In genomic region chr9:44768029-44768394, GRCm38 (mm10) we compare ENCODE assay signal across 9 mouse cellular contexts. TPM values are rescaled to one million over a fixed set of nuclear protein-coding genes. Genes with fewer than 3 reads are reported as not detected.
DNase-seq lines count a peak whose midpoint lies in the region; ATAC-seq and TF ChIP-seq lines count a peak whose summit lies in the region.
"Not testable (repeated sequence)": the region's sequence is repeated elsewhere in the genome, so short reads cannot be mapped to it uniquely, and the experiment has no call there.
"Had no signal": no experiment of that assay in that cellular context is flagged by ENCODE, and none has a peak within 500 bp of the region (broad histone marks: within the 10 kb centered on the region; RNA-seq: fewer than 3 reads in every experiment).

No protein-coding gene starts in this region.

- WGBS in embryonic facial prominence, embryonic 11.5 days = 39% methylated on average over 7 of the region's 9 CpGs
- 49% methylated on average over 7 of the region's 9 CpGs for WGBS in hindbrain, embryonic 14.5 days
- 39% methylated on average over 7 of the region's 9 CpGs for WGBS in kidney, postnatal 0 days
- WGBS in liver, embryonic 15.5 days (ENCODE audit: insufficient replicate concordance) = 35% methylated on average over 8 of the region's 9 CpGs
- 36% methylated on average over 9 of the region's 9 CpGs for WGBS in midbrain, embryonic 15.5 days
- 33% methylated on average over 9 of the region's 9 CpGs for WGBS in stomach, embryonic 15.5 days

- not testable (repeated sequence) for H3K36me3 ChIP-seq in E14TG2a.4 (ENCODE audit: insufficient read depth, low read length); embryonic facial prominence, embryonic 11.5 days (replicated peaks; ENCODE audit: control insufficient read depth, insufficient read depth, low read depth, low read length); hindbrain, embryonic 14.5 days (replicated peaks; ENCODE audit: control insufficient read depth, insufficient read depth); kidney, postnatal 0 days (ENCODE audit: insufficient read depth, low read length); liver, embryonic 15.5 days (replicated peaks); midbrain, embryonic 15.5 days (replicated peaks); stomach, embryonic 15.5 days

- not testable (repeated sequence) for H3K9me3 ChIP-seq in E14TG2a.4 (ENCODE audit: low read length); embryonic facial prominence, embryonic 11.5 days (replicated peaks; ENCODE audit: control insufficient read depth, low read length); hindbrain, embryonic 14.5 days (ENCODE audit: control insufficient read depth, low read length); kidney, postnatal 0 days (replicated peaks; ENCODE audit: low read length); liver, embryonic 15.5 days (replicated peaks); midbrain, embryonic 15.5 days; stomach, embryonic 15.5 days

- not testable (repeated sequence) for ATAC-seq in embryonic facial prominence, embryonic 11.5 days (replicated peaks; ENCODE audit: insufficient number of reproducible peaks, low FRiP score, low TSS enrichment, low read depth); hindbrain, embryonic 14.5 days (ENCODE audit: low FRiP score); kidney, postnatal 0 days (replicated peaks; ENCODE audit: low FRiP score, low read depth); midbrain, embryonic 15.5 days (replicated peaks); stomach, embryonic 15.5 days (ENCODE audit: insufficient read depth, low FRiP score, low read depth)
- peak; percentile 8; the same call in 1 of the 2 replicates for ATAC-seq in liver, embryonic 15.5 days (ENCODE audit: insufficient read depth)

- TF ChIP-seq CTCF in E14TG2a.4 (conservative IDR thresholded peaks at IDR 0.05; ENCODE audit: low read length); kidney, postnatal 0 days (IDR thresholded peaks at IDR 0.05; ENCODE audit: low read depth): not testable (repeated sequence)
- TF ChIP-seq CTCF in gastrocnemius, adult 2 months (IDR thresholded peaks at IDR 0.05) = 0 out of 2 replicates have a peak, but pooled peaks have one; percentile 7

- not testable (repeated sequence) for DNase-seq in embryonic facial prominence, embryonic 11.5 days (ENCODE audit: low spot score); gastrocnemius, adult 2 months; hindbrain, embryonic 14.5 days (ENCODE audit: low spot score); kidney, postnatal 0 days (ENCODE audit: low spot score)

- intact Hi-C loops in gastrocnemius, adult 2 months (cut with DNase I) = not testable (repeated sequence)

- peaks cover 34% of the 10 kb centered on the region for H3K4me1 ChIP-seq in E14TG2a.4 (replicated peaks; ENCODE audit: low read depth, low read length)
- H3K4me1 ChIP-seq in embryonic facial prominence, embryonic 11.5 days (ENCODE audit: control insufficient read depth, insufficient read depth, low read length); kidney, postnatal 0 days (replicated peaks; ENCODE audit: insufficient read depth, low read length); stomach, embryonic 15.5 days: not testable (repeated sequence)
- H3K4me1 ChIP-seq in hindbrain, embryonic 14.5 days (replicated peaks; ENCODE audit: control insufficient read depth, insufficient read depth, low read length) = peaks cover 16% of the 10 kb centered on the region
- H3K4me1 ChIP-seq in liver, embryonic 15.5 days (replicated peaks) = peaks cover 34% of the 10 kb centered on the region
- peaks cover 25% of the 10 kb centered on the region for H3K4me1 ChIP-seq in midbrain, embryonic 15.5 days

- H3K27ac ChIP-seq in embryonic facial prominence, embryonic 11.5 days (replicated peaks; ENCODE audit: low read depth, low read length) = not testable (repeated sequence)
- H3K27ac ChIP-seq in gastrocnemius, adult 2 months = peak overlapping the region; percentile 99
- peak overlapping the region; percentile 96 for H3K27ac ChIP-seq in hindbrain, embryonic 14.5 days
- H3K27ac ChIP-seq in kidney, postnatal 0 days = 0 out of 2 replicates have a peak overlapping the region, but pooled peaks have one; percentile 3
- peak overlapping the region; percentile 19; the same call in 1 of the 2 replicates for H3K27ac ChIP-seq in liver, embryonic 15.5 days (replicated peaks)
- peak overlapping the region; percentile 98 for H3K27ac ChIP-seq in midbrain, embryonic 15.5 days
- peak overlapping the region; percentile 98; the same call in 1 of the 2 replicates for H3K27ac ChIP-seq in stomach, embryonic 15.5 days

- not testable (repeated sequence) for H3K9ac ChIP-seq in embryonic facial prominence, embryonic 11.5 days (replicated peaks; ENCODE audit: low read length); hindbrain, embryonic 14.5 days; kidney, postnatal 0 days (ENCODE audit: low read depth, low read length); liver, embryonic 15.5 days; midbrain, embryonic 15.5 days; stomach, embryonic 15.5 days

- not testable (repeated sequence) for H3K27me3 ChIP-seq in E14TG2a.4 (ENCODE audit: insufficient read depth, low read length); embryonic facial prominence, embryonic 11.5 days (ENCODE audit: control insufficient read depth, insufficient read depth, low read length); hindbrain, embryonic 14.5 days (ENCODE audit: control insufficient read depth, insufficient read depth, low read length); kidney, postnatal 0 days (ENCODE audit: insufficient read depth, low read length); liver, embryonic 15.5 days; midbrain, embryonic 15.5 days (replicated peaks); stomach, embryonic 15.5 days (replicated peaks)

- H3K4me3 ChIP-seq in E14TG2a.4 (replicated peaks; ENCODE audit: low read length) = peak overlapping the region; percentile 95
- H3K4me3 ChIP-seq in embryonic facial prominence, embryonic 11.5 days (ENCODE audit: low read depth, low read length) = peak overlapping the region; percentile 97
- peak overlapping the region; percentile 92 for H3K4me3 ChIP-seq in gastrocnemius, adult 2 months
- H3K4me3 ChIP-seq in hindbrain, embryonic 14.5 days (replicated peaks; ENCODE audit: low read length) = peak overlapping the region; percentile 100
- H3K4me3 ChIP-seq in kidney, postnatal 0 days (replicated peaks; ENCODE audit: low read depth, low read length) = peak overlapping the region; percentile 96; the same call in 1 of the 2 replicates
- H3K4me3 ChIP-seq in liver, embryonic 15.5 days (replicated peaks) = peak overlapping the region; percentile 99
- H3K4me3 ChIP-seq in midbrain, embryonic 15.5 days = peak overlapping the region; percentile 77
- peak overlapping the region; percentile 97 for H3K4me3 ChIP-seq in stomach, embryonic 15.5 days (replicated peaks)

- H3K4me2 ChIP-seq in embryonic facial prominence, embryonic 11.5 days (ENCODE audit: low read depth, low read length) = not testable (repeated sequence)
- H3K4me2 ChIP-seq in hindbrain, embryonic 14.5 days (replicated peaks) = peak overlapping the region; percentile 88
- peak overlapping the region; percentile 77; the same call in 1 of the 2 replicates for H3K4me2 ChIP-seq in kidney, postnatal 0 days (ENCODE audit: low read length)
- peak overlapping the region; percentile 72 for H3K4me2 ChIP-seq in liver, embryonic 15.5 days
- H3K4me2 ChIP-seq in midbrain, embryonic 15.5 days = peak overlapping the region; percentile 78
- peak overlapping the region; percentile 73 for H3K4me2 ChIP-seq in stomach, embryonic 15.5 days

RNA-seq across cellular contexts. Expression of gene Ift46, which starts 0.3 kb away (rescaled TPM):
- polyA plus RNA-seq in embryonic facial prominence, embryonic 11.5 days (2014; fragmentation: Nextera tagmentation; extraction: Ambion mirVana) = 142 and 152 TPM in 2 replicates
- 10 to 100 TPM; 27.4 to 28.4 TPM for total RNA-seq in gastrocnemius, adult 2 months (2021)
- 141 and 158 TPM in 2 replicates for polyA plus RNA-seq in hindbrain, embryonic 14.5 days (2014; fragmentation: Nextera tagmentation; extraction: Ambion mirVana)
- 98.3 and 109 TPM in 2 replicates for polyA plus RNA-seq in kidney, postnatal 0 days (2015; fragmentation: Nextera tagmentation; extraction: Ambion mirVana)
- 16.7 and 19.0 TPM in 2 replicates for polyA plus RNA-seq in liver, embryonic 15.5 days (2015; fragmentation: Nextera tagmentation; extraction: Ambion mirVana)
- polyA plus RNA-seq in midbrain, embryonic 15.5 days (2015; fragmentation: Nextera tagmentation; extraction: Ambion mirVana) = 168 and 169 TPM in 2 replicates
- 84.3 and 84.4 TPM in 2 replicates for polyA plus RNA-seq in stomach, embryonic 15.5 days (2015; fragmentation: Nextera tagmentation; extraction: Ambion mirVana)

RNA-seq across cellular contexts. Expression of gene Arcn1, which starts 0.4 kb away (rescaled TPM):
- polyA plus RNA-seq in embryonic facial prominence, embryonic 11.5 days (2014; fragmentation: Nextera tagmentation; extraction: Ambion mirVana) = 208 and 223 TPM in 2 replicates
- 10 to 100 TPM; 83.0 to 85.3 TPM for total RNA-seq in gastrocnemius, adult 2 months (2021)
- 148 and 169 TPM in 2 replicates for polyA plus RNA-seq in hindbrain, embryonic 14.5 days (2014; fragmentation: Nextera tagmentation; extraction: Ambion mirVana)
- 135 and 149 TPM in 2 replicates for polyA plus RNA-seq in kidney, postnatal 0 days (2015; fragmentation: Nextera tagmentation; extraction: Ambion mirVana)
- polyA plus RNA-seq in liver, embryonic 15.5 days (2015; fragmentation: Nextera tagmentation; extraction: Ambion mirVana) = 87.1 and 89.2 TPM in 2 replicates
- polyA plus RNA-seq in midbrain, embryonic 15.5 days (2015; fragmentation: Nextera tagmentation; extraction: Ambion mirVana) = 134 and 136 TPM in 2 replicates
- 189 and 208 TPM in 2 replicates for polyA plus RNA-seq in stomach, embryonic 15.5 days (2015; fragmentation: Nextera tagmentation; extraction: Ambion mirVana)

RNA-seq across cellular contexts. Expression of gene Tmem25, which starts 31.1 kb away (rescaled TPM):
- polyA plus RNA-seq in embryonic facial prominence, embryonic 11.5 days (2014; fragmentation: Nextera tagmentation; extraction: Ambion mirVana) = 1.2 and 1.4 TPM in 2 replicates
- 1 to 10 TPM; 4.2 to 7.9 TPM for total RNA-seq in gastrocnemius, adult 2 months (2021)
- 14.2 and 14.3 TPM in 2 replicates for polyA plus RNA-seq in hindbrain, embryonic 14.5 days (2014; fragmentation: Nextera tagmentation; extraction: Ambion mirVana)
- 36.0 and 38.0 TPM in 2 replicates for polyA plus RNA-seq in kidney, postnatal 0 days (2015; fragmentation: Nextera tagmentation; extraction: Ambion mirVana)
- 3.2 and 4.9 TPM in 2 replicates for polyA plus RNA-seq in liver, embryonic 15.5 days (2015; fragmentation: Nextera tagmentation; extraction: Ambion mirVana)
- 16.1 and 18.3 TPM in 2 replicates for polyA plus RNA-seq in midbrain, embryonic 15.5 days (2015; fragmentation: Nextera tagmentation; extraction: Ambion mirVana)
- 3.4 and 3.8 TPM in 2 replicates for polyA plus RNA-seq in stomach, embryonic 15.5 days (2015; fragmentation: Nextera tagmentation; extraction: Ambion mirVana)

RNA-seq across cellular contexts. Expression of gene Phldb1, which starts 33.0 kb away (rescaled TPM):
- 27.8 and 30.0 TPM in 2 replicates for polyA plus RNA-seq in embryonic facial prominence, embryonic 11.5 days (2014; fragmentation: Nextera tagmentation; extraction: Ambion mirVana)
- 10 to 100 TPM; 29.3 to 32.1 TPM for total RNA-seq in gastrocnemius, adult 2 months (2021)
- polyA plus RNA-seq in hindbrain, embryonic 14.5 days (2014; fragmentation: Nextera tagmentation; extraction: Ambion mirVana) = 41.9 and 46.4 TPM in 2 replicates
- 24.2 and 24.4 TPM in 2 replicates for polyA plus RNA-seq in kidney, postnatal 0 days (2015; fragmentation: Nextera tagmentation; extraction: Ambion mirVana)
- polyA plus RNA-seq in liver, embryonic 15.5 days (2015; fragmentation: Nextera tagmentation; extraction: Ambion mirVana) = 2.5 and 2.7 TPM in 2 replicates
- polyA plus RNA-seq in midbrain, embryonic 15.5 days (2015; fragmentation: Nextera tagmentation; extraction: Ambion mirVana) = 56.5 and 58.9 TPM in 2 replicates
- polyA plus RNA-seq in stomach, embryonic 15.5 days (2015; fragmentation: Nextera tagmentation; extraction: Ambion mirVana) = 24.0 and 25.4 TPM in 2 replicates

RNA-seq across cellular contexts. Expression of gene Ttc36, which starts 34.9 kb away (rescaled TPM):
- not detected in 2 replicates for polyA plus RNA-seq in embryonic facial prominence, embryonic 11.5 days (2014; fragmentation: Nextera tagmentation; extraction: Ambion mirVana)
- under 1 TPM; 0.25 to 0.41 TPM for total RNA-seq in gastrocnemius, adult 2 months (2021)
- polyA plus RNA-seq in hindbrain, embryonic 14.5 days (2014; fragmentation: Nextera tagmentation; extraction: Ambion mirVana) = not detected in 2 replicates
- 514 and 515 TPM in 2 replicates for polyA plus RNA-seq in kidney, postnatal 0 days (2015; fragmentation: Nextera tagmentation; extraction: Ambion mirVana)
- 127 and 154 TPM in 2 replicates for polyA plus RNA-seq in liver, embryonic 15.5 days (2015; fragmentation: Nextera tagmentation; extraction: Ambion mirVana)
- 0.41 TPM in 1 of 2 replicates, not detected in the other for polyA plus RNA-seq in midbrain, embryonic 15.5 days (2015; fragmentation: Nextera tagmentation; extraction: Ambion mirVana)
- 2.3 and 9.4 TPM in 2 replicates for polyA plus RNA-seq in stomach, embryonic 15.5 days (2015; fragmentation: Nextera tagmentation; extraction: Ambion mirVana)
- total RNA-seq: common myeloid progenitor, adult 5-6 weeks had no signal
